In the genomic region with DNA sequence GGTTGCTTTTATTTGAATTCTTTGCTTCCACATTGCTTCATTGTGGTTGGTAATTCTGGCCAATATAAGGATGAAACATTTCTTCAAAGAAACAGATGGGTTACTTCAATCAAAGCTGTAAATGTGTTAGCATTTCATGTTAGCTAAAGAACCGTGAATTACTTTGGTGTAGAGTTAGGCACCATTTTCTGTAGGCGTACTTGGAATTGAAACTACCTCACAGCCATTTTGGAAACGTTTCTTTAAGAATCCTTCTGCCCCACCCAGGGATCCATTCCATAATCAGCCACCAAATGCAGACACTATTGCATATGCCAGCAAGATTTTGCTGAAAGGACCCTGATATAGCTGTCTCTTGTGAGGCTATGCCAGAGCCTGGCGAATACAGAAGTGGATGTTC, we compare ENCODE assay signal across 19 mouse cellular contexts.
"Had no signal": no experiment of that assay in that cellular context is flagged by ENCODE, and none has a peak within 500 bp of the region (broad histone marks: within the 10 kb centered on the region; RNA-seq: fewer than 3 reads in every experiment).

No protein-coding gene starts in this region.

- DNase-seq: kidney, adult 18-20 months; kidney, adult 9 months; kidney, postnatal 14 days; kidney, postnatal 4 days; layer of hippocampus, adult 9-11 months; liver, embryonic 13.5 days; lung, postnatal 14 days; right cerebral cortex, postnatal 25 days; thymus, adult 2 months; thymus, postnatal 25 days had no signal

- H3K9ac ChIP-seq: liver, embryonic 13.5 days; lung, embryonic 15.5 days; midbrain, embryonic 12.5 days; midbrain, embryonic 15.5 days; neural tube, embryonic 12.5 days; neural tube, embryonic 15.5 days had no signal

- H3K4me3 ChIP-seq: layer of hippocampus, adult 2 months; liver, embryonic 13.5 days; lung, embryonic 15.5 days; midbrain, embryonic 12.5 days; midbrain, embryonic 15.5 days; neural tube, embryonic 12.5 days; neural tube, embryonic 15.5 days had no signal

- H3K27ac ChIP-seq: layer of hippocampus, adult 2 months; liver, embryonic 13.5 days; macrophage; midbrain, embryonic 12.5 days; midbrain, embryonic 15.5 days; neural tube, embryonic 12.5 days; neural tube, embryonic 15.5 days had no signal

- H3K27me3 ChIP-seq: liver, embryonic 13.5 days; lung, embryonic 15.5 days; midbrain, embryonic 12.5 days; midbrain, embryonic 15.5 days; neural tube, embryonic 12.5 days; neural tube, embryonic 15.5 days had no signal

- H3K4me2 ChIP-seq: liver, embryonic 13.5 days; lung, embryonic 15.5 days; midbrain, embryonic 12.5 days; midbrain, embryonic 15.5 days; neural tube, embryonic 12.5 days; neural tube, embryonic 15.5 days had no signal

- H3K9me3 ChIP-seq: liver, embryonic 13.5 days; lung, embryonic 15.5 days; midbrain, embryonic 12.5 days; midbrain, embryonic 15.5 days; neural tube, embryonic 12.5 days; neural tube, embryonic 15.5 days had no signal

- H3K4me1 ChIP-seq: liver, embryonic 13.5 days; lung, embryonic 15.5 days; midbrain, embryonic 15.5 days; neural tube, embryonic 12.5 days; neural tube, embryonic 15.5 days had no signal

- H3K36me3 ChIP-seq: liver, embryonic 13.5 days; lung, embryonic 15.5 days; midbrain, embryonic 12.5 days; midbrain, embryonic 15.5 days; neural tube, embryonic 12.5 days; neural tube, embryonic 15.5 days had no signal

- ATAC-seq: inflammation-experienced regulatory T-cells, adult 6 months; intestine, embryonic 16.5 days; midbrain, embryonic 15.5 days had no signal
